Mouse (Mus musculus): Measurements from ENCODE around the gene Mterf4.

DNA sequence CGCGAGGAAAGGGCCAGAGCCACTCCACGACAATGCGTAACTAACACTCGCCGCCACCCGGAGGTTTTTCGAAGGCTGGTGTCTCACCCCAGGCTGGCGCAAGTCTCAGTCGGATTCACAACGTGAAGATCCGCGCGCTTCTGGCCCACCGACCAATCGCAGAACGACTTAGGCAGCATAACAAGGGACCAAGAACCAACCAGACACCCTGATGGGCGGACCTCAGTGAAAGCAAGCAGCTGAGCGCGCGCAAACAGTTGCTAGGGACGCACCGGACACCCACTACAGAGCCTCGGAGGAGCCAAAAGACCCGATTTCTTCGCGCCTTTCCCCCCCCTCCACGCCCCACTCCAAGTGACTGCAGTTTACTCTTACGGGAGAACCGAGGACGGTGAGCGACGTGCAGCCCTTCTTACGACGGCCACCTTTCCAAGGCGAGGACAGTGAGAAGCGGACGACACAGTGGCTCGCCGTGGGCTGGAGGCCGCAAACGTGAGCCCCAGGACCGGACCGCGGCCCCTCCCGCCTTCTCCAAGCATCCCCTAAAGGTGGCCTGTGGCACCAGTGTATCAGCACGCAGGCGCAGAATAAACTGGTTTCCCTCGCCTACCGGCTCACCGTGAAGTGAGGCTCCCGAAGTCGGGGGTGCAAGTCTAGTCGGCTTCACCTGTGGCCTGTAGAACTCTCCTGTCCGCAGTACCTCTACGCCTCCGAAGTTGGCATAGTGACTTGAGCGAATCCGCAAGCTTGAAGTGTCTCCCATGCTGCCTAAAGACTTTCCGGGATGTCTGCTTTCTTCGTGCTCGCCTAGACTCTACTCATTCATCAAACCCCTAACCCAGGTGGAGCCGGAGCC, 37.2 kb upstream of the Mterf4 start, which contains the start of the genes Ppp1r7 and Pask:
- TF ChIP-seq CTCF (IDR thresholded peaks at IDR 0.05; ENCODE audit: low read depth, low read length) (no peak), GATA1 (IDR thresholded peaks at IDR 0.05; ENCODE audit: borderline replicate concordance, low read length) (no peak)
